Mouse (Mus musculus) heart, embryonic 16.5 days (tissue): ENCODE results near the gene Prpmp5. TPM values are rescaled to one million over a fixed set of nuclear protein-coding genes. Genes with fewer than 3 reads are reported as not detected.
"Not testable (repeated sequence)": the region's sequence is repeated elsewhere in the genome, so short reads cannot be mapped to it uniquely, and the experiment has no call there.

ENCODE experiments used
- ATAC-seq: fragments of 200-750 bp; cut with Nextera tagmentation; replicated peaks from 2 replicates; pipeline ENCODE4 v1.8.0; 2017; ENCODE audit warnings: moderate number of reproducible peaks; ENCODE audit not compliant: insufficient read depth, low FRiP score; ENCODE audit errors: extremely low read depth
- H3K27ac ChIP-seq: fragments of 300-500 bp; sonication (generic); 2 replicates; pipeline ENCODE4 v1.5.1; 2014; ENCODE audit warnings: mild to moderate bottlenecking, low read length, control low read depth, moderate library complexity
- H3K27me3 ChIP-seq: fragments of 300-500 bp; sonication (generic); 2 replicates; pipeline ENCODE4 v1.6.1; 2014; ENCODE audit warnings: low read length, mixed read lengths; ENCODE audit not compliant: control insufficient read depth, insufficient read depth
- H3K36me3 ChIP-seq: fragments of 300-500 bp; sonication (generic); 2 replicates; pipeline ENCODE4 v1.6.1; 2014; ENCODE audit not compliant: control insufficient read depth, insufficient read depth
- H3K4me1 ChIP-seq: fragments of 300-500 bp; sonication (generic); 2 replicates; pipeline ENCODE4 v1.6.1; 2014; ENCODE audit warnings: low read length, mixed read lengths; ENCODE audit not compliant: control insufficient read depth, insufficient read depth
- H3K4me2 ChIP-seq: fragments of 300-500 bp; sonication (generic); 2 replicates; pipeline ENCODE4 v1.6.1; 2014; ENCODE audit warnings: low read depth, mild to moderate bottlenecking, control low read depth, low read length
- H3K4me3 ChIP-seq: fragments of 300-500 bp; sonication (generic); 2 replicates; pipeline ENCODE4 v1.5.1; 2014; ENCODE audit warnings: mild to moderate bottlenecking, control low read depth, low read length
- H3K9ac ChIP-seq: fragments of 300-500 bp; sonication (generic); 2 replicates; pipeline ENCODE4 v1.6.1; 2014; ENCODE audit warnings: low read length, control low read depth
- H3K9me3 ChIP-seq: fragments of 300-500 bp; sonication (generic); replicated peaks from 2 replicates; pipeline ENCODE4 v1.6.1; 2016; ENCODE audit warnings: low read length; ENCODE audit not compliant: control insufficient read depth
- WGBS: fragments of 180-500 bp; shearing (Covaris S2); extraction: QIAGEN DNeasy Blood & Tissue Kit; methylation state at CpG from one replicate; pipeline ENCODE4 v1.1.7; 2014; 5-methylcytosine and 5-hydroxymethylcytosine counted together
- polyA plus RNA-seq: library from polyadenylated mRNA; unstranded; fragments of >200 nt; fragmentation: Nextera tagmentation; extraction: Ambion mirVana; gene quantifications from 2 replicates; pipeline ENCODE4 v1.2.1, GENCODE M21; 2015

Gene Prpmp5
- not detected in 2 replicates for polyA plus RNA-seq

GRCm38 (mm10) chr6:132314657-132315056 lies at the start of gene Prpmp5:
Gene Prpmp5, minus strand, starts transcription at chr6:132314757.
- H3K4me1 ChIP-seq, H3K27me3 ChIP-seq, H3K4me2 ChIP-seq, H3K9me3 ChIP-seq, ATAC-seq, H3K36me3 ChIP-seq, H3K9ac ChIP-seq, H3K27ac ChIP-seq, H3K4me3 ChIP-seq: not testable (repeated sequence)

GRCm38 (mm10) chr6:132364034-132364433 lies 49.5 kb upstream of the Prpmp5 start, which contains the start of gene Gm8882:
Gene Gm8882, minus strand, starts transcription at chr6:132364134.
- H3K27ac ChIP-seq, H3K9me3 ChIP-seq, H3K9ac ChIP-seq, H3K4me3 ChIP-seq, H3K4me1 ChIP-seq, H3K36me3 ChIP-seq, ATAC-seq, H3K27me3 ChIP-seq, H3K4me2 ChIP-seq: not testable (repeated sequence)
- WGBS, result 39% methylated on average over 1 of the region's 1 CpGs

Other genes starting within 250 kb of the Prpmp5 start
- gene Prb1, start 104.2 kb downstream of the Prpmp5 start, polyA plus RNA-seq, result not detected in 2 replicates
- gene Gm8882, start 49.4 kb upstream of the Prpmp5 start, polyA plus RNA-seq, result not detected in 2 replicates